Mouse (Mus musculus) layer of hippocampus, postnatal 25 days (tissue): ENCODE measurements around the gene Dennd2d. TPM values are rescaled to one million over a fixed set of nuclear protein-coding genes. Genes with fewer than 3 reads are reported as not detected.

ENCODE experiments used
- DNase-seq, 2 experiments: peaks; one replicate each; pipeline ENCODE4 v3.0.0; 2022; ENCODE audit warnings: mixed read lengths in 2 of 2, low spot score in 1 of 2; ENCODE audit errors: extremely low spot score in 1 of 2
- total RNA-seq, 2 experiments: library from RNA; stranded (reverse); gene quantifications; 2 replicates each; pipeline ENCODE4 v1.2.3; 2021

Dennd2d gene
- total RNA-seq = 1 to 10 TPM in 1 of 2 experiments, under 1 TPM in 1; 0.30 to 1.1 TPM

DNA sequence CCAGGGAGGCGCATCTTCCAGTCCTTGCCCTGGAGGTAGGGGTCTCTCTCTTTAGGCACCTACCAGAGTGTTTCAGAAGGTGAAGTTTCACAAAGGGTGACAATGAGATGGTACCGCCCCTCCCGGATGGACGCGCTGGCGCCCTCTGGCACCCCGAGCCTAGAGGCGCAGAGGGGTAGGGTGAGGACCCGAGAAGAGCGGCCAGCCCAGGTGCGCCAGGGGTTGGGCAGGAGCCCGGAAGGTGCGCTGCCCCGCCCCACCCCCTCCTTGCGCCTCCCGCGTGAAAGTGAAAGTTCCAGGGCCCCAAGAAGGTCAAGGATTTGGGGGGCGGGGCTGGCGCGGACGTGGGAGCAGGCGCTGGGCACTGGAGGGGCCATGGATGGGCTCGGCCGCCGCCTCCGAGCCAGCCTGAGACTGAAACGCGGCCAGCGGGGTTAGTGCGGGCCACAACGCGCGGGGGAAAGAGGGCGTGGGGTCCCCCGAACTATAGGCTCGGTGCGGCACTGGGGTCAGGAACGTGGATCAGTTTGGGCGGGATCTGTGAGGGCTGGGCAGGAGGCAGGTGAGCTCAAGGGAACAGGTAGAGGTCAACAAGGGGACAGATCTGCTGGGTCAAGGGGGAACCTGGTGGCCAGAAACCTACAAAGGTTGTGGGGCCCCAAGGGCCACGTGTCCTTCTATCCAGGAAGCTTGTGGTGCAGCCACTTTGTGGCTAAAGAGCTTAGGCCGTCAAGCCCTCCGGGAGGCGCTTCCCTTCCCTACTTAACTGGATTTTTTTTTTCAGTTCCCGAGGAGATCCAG, at the start of gene Dennd2d:
TSS of gene Dennd2d (plus strand) at position 125 of the 801 bp plus-strand sequence.
- DNase-seq = no peak

DNA sequence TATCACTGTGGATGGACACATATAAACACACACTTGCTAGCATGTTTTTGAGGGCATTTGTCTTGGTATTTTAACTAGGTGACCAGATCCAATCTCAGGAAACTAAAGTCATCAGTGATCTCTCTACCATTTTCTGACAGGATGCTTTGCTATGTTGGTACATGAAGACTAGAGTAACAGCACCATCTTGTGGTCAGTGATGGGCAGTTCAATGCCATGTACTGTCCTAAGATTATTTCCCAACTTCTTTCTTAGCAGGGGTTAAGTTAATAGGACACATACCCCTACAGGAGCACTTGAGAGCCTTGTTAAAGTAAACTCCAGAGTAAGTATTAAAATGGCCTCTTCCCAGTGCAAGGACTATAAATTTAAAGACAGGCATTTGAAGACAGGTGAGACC, 33.6 kb upstream of the Dennd2d start:
- DNase-seq = peak in 1 of 2 experiments; percentile 12

DNA sequence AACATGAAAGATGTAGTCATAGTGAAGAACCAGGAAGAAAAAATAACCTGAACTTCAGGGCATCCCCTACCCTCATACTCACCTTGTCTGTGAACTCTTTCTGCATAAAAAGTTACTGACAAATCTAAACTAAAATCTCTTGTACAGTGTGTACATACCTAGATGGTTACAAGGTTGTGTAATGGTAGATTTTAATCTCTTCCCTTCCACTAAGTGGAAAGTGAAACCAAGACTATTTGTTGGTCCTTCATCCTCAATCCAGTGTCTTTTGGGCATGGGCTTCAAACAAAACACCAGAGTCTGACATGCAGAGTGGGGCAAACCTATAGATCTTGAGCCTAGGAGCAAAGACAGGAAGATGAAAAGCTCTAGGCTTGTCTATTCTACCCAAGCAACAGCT, 33.2 kb upstream of the Dennd2d start:
- no peak for DNase-seq

DNA sequence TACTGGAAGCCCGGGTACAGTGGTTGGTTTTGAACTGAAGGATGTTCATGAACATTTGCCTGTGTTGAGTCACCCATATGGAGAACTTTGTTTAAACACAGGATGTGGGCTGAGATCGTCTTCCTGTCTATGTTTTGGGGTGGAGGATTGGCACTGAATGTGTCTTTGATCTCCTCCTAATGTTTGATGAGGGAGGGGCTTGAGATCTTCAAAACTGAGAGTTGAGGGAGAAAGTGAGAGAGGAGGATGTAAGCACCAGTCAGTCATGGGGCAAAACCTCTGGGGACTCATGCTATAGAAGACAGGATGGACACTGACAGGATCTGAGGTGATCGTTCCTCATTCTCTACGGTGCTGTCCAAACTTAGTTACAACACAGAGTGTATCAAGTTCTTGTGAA, 32.6 kb upstream of the Dennd2d start:
- DNase-seq = no peak

DNA sequence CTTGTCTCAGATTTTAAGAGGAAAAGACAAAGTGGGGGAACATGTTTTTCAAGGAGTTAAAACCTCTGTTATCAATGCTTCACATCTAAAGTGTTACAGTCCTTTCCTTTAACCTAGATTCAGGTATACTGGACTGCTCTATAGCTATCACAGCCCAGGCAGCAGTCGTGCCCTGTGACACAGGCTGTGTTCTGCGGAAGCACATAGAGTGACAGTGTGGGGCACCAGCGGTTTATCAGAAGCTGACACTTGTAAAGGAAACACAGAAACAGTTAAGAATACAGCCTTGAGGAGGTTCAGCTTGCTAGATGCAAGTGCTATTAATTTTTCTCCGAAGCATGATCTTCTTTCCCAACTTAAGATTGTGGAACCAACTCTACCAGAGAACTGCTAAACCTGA, 29.6 kb upstream of the Dennd2d start:
- no peak for DNase-seq

DNA sequence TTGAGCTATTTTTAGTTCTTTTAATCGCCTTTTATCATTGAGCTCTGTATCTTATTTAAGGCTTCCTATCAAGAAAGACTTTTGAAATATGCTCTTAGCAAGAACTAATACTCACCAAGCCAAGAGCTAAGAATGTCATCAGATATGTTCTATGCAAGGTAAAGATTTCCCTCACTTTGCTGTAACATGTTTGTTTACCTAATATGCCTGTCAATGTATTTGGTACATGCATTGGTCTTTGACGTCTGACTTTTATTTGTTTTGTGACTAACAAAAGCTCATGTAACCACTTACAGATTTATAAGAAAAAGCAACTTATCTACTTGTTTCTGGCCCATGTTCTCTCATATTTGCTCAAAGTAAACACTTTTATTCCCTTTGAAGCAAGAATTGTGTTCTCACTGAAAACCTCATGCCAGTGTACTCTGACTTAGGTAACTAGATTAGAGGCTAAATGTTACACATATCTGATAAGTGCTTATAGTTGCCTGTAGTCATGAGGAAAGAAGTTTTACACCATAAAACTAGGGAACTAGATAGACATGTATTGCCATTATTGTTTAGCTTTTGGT, 24.8 kb upstream of the Dennd2d start:
- DNase-seq = no peak

DNA sequence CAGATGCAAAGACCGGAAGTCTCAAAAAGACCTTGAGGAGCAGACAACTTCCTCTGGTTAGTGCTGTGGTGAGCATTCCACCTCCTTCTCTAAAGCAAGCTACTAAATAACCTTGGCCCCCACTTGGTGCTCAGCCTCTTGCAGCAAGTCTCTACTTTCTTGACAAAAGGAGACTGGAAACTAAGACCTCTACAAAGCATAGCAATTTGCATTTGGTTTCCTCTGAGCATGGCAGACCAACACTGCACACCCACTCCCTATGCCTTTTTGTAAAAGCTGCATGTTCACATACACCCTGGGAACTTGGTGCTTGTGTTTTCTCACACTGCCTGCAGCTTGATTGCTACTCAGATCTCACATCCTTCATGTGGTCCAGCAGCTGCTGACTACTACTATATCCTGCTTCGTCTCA, 20.1 kb upstream of the Dennd2d start:
- DNase-seq = no peak

DNA sequence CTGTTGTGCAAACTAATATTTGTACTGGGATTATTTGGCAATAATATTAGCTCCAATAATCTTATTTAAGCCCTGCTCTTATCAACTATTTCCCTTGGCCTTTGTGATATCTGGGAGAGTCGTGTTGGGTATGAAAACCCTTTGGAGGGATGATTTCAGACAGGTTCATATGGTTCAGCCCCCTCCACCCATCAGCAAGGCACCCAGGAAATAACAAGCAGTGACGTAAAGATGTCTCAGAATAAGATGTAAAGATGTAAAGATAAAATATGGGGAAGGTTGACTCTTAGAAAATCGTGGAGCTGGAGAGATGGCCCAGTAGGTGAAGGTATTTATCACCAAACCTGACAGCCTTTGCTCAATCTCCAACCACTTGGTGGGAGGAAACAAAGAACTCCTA, 19.7 kb upstream of the Dennd2d start:
- no peak for DNase-seq

DNA sequence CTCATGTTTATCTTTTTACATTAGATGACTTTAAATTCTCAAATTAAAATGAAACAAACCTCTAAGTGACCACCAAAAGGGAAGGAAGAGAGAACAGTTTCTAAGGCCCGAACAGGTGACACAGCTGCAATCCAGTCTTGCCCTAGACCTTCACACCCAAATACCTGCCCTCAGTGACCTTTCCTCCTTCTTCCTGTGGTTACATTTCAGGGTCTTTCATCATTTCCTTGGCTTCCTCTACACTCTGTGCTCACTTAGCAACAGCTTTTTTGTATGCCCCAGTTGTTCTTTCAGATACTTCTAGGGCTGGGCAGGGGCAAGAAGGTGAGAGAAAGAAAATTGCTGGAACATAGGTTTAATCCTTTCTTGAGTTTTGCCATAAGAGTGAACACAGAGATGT, 17.5 kb upstream of the Dennd2d start:
- no peak for DNase-seq

DNA sequence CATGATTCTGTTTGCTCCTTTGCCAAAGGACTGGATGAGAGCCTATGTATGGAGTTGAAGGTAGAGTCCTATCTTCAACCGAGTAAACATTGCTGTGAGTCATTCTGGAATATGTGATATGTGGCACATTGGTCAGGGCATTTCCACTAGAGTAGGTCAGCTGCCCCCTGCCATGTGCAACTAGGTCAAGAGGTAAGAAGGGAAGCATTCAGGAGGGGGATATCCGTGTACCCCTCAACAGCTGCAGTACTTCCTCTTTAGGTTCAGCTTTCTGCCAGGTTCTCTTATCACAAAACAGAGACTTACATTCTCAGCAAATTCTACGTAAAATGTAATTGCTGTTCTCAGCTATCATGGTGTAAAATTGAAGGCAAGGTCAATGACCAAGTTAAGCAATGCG, 8.0 kb upstream of the Dennd2d start:
- no peak for DNase-seq

DNA sequence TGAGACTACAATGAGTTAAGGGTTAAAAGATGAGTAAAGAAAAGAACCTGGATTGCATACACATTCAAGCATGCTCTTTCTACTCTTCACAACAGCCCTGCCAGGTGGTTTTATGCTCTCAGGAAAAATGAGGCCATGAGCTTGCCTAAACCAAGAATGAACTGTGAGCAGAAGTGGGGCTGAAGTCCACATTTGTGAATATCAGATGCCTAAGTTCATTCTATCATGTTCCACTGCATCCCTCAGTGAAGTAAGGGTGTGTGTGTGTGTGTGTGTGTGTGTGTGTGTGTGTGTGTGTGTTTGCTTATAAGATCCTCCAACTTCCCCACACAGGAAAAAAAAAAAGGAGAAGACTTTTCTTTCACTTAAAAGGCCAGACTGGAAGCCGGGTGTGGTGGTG, 5.3 kb upstream of the Dennd2d start:
- no peak for DNase-seq

DNA sequence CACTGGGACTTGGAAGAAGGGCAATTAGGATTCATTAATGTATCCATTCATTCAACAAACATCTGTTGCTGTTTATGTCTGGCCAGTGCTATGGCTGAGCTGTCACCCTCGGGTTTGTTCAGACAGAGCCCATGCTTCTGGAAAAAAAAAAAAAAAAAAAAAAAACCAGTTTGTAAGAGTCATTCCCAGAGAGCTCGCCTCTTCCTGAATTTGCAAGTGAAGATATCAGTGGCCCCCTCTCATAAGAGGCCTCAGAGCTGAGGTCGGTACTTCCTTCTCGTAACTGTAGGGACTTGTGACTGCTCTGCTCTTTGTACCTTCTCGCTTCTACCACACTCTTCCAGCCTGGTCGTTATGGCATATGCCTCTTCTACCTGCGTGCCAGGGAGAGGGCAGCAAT, 1.1 kb downstream of the Dennd2d start:
- no peak for DNase-seq

DNA sequence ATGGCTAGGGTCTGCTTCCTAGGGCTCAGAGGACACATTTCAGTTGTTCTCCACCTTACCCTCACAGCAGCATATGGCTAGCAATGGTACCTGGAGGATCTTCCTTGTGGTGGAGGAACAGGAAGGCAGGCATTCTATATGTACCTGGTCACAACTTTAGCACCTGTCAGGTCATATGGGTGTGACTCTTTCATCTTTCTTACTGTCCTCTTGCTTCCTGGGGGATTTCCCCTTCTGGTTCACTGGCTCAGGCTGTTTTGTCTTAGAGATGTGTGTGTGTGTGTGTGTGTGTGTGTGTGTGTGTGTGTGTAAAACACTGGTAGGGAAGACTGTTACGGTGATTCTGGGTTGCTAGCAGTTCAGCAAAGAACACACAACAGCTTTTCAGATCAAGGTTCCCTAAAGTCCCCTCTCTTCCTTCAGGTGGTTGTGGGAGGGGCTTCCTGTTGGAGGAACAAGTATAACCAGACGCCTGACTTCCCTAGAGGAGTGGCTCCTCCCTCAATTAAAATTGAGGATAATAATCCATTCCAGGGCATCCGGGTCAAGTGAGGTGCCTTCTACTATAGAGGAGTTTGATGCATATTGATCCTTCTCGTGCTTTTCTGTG, 1.7 kb downstream of the Dennd2d start:
- no peak for DNase-seq

DNA sequence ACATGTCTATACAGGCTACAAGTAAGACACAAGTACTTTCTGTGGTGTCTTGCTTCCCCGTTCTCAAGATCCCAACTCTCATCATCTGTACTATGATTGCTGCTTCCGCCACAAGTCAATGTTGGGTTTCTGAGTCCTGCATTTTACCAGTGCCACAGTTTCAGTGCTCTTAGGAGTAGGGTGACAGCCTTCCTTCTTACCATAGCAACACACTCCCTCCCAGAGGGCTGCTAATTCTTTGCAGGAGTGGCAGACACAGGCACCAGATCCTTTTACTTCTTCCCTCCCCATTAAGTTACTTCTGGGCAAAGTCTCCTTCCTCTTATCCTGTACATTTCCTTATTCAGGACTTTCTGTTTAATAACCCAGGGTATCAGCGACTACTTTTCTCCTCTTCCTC, 2.7 kb downstream of the Dennd2d start:
- no peak for DNase-seq

DNA sequence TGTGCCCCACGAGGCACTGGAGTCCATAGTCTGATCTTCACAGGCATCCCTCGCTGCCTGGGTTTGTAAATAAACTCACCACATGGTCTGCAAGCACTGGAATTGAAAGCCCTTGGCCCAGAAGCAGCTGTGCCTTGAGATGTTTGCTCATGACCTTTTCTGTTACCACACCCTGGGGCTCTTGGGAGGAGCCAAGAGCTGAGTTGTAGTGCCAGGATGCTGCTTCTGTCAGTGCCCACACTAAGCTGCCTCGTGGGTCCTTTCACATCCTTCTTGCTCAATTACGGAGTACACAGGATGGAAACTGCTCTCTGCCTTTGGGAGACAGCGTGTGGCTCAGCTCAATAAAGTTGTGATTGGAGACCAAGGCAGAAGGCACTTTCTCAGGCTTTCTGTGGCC, 3.6 kb downstream of the Dennd2d start:
- no peak for DNase-seq

DNA sequence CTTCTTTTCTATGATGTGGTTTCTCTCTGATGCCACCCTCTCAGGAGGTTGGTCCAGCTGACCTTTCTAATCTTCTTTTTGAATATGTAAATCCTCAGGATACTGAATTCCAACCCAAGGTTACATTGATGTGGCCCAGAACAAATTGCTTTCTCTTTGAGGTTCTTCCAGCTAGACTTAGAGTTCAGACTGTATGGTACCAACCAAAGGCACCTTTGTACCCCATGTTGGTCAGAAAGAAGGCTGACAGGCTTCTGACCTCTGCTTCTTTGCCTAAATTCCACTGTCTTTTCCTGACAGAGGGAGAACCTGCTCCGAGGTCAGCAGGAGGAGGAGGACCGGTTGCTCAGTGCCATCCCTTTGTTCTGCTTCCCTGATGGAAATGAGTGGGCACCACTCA, 5.3 kb downstream of the Dennd2d start:
- DNase-seq = no peak

DNA sequence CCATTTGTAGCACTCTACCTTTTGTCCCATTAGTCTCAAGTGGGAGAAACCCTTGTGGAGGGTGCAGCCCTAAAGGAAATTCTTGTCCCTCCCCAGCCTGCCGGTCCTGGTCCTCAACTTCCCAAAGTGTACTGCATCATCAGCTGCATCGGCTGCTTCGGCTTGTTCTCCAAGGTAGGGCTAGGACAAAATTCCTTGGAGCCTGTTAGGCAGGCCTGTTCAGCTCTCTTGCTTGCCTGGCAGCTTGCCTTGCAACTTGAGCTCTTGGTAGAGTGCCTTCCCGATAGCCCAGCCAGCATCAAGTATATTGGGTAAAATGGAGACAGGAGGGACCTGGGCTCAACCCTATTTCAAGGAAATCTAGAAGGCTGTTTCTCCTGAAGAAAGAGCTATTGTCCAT, 8.0 kb downstream of the Dennd2d start:
- DNase-seq = no peak

DNA sequence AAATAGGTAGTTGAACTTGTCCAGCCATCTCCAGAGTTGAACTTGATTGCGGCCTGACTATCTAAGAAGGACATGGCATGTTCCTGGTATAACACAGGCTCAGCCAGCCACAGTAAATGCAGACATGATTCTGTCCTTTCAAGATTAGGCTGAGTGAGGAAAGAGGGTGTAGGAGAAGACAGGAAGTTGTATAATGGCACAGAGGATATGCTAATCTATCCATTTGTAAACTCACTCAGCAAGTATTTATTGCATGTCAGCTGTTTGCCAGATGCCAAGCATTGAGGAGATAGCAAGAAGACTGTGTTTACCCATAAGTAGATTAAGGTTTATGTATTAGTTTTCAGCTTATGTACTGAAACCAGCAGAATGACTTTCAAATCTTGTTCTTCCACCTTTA, 10.5 kb downstream of the Dennd2d start:
- no peak for DNase-seq

DNA sequence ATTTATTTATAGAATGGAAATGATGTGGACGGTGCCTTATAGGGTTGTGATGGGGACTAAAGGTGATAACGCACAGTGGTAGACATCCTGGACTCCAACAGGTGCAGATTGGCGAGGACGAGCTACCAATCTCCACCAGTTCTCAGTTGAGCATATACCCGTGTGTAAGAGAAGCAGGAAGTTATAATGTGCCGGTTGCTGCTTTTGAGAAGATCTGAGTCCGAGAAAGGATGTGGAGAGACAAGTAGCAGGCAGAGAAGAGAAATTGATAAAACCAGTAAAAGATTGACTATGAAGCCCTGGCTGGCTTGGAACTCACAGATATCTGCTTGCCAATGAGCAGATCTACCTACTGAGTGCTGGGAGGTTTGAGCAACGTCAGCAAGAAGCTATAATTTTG, 11.0 kb downstream of the Dennd2d start:
- DNase-seq = no peak

DNA sequence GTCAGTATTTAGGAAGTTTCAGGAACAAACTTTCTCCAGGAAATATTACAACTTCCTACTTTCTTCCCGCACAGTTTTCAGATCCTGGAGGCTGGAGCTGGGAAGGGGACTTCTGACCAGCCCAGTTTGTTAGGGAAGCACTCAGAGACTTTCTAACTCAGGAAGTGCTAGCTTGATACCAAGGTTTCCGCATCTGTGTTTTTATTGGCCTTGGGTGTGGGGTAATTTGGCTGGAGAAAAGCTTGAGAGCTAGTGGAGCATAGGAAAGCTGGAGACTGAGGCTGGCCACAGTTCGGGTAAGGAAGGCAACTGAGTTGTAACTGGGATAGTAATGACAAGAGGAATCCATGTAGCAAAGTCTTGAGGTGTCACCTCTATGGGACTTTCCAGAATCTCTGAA, 11.7 kb downstream of the Dennd2d start:
- DNase-seq = no peak

DNA sequence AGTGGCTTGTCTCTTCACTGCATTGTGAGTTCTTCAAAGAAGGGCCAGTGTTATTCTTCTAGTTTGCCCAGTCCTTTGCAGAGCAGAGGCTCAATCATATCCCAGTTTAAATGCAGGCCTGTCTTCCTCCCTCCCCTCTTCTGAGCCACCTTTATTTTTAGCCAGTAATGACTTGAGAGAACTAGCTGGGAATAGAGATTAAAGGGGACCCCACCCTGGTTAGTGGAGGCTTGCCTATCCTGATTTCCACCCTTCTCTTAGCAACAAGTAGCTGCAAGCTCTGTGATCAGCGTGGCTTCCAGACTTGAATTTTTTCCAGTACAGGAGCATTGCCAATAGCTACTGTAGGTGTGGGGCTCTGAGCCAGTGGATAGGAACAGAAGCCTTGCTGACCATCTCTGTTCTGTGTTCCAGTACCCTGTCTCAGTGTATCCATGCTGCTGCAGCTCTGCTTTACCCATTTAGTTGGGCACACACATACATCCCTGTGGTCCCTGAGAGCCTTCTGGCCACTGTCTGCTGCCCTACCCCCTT, 12.3 kb downstream of the Dennd2d start:
- no peak for DNase-seq
